Mouse (Mus musculus) heart, embryonic 12.5 days (tissue): ENCODE results near the gene Gm6351. TPM values are rescaled to one million over a fixed set of nuclear protein-coding genes. Genes with fewer than 3 reads are reported as not detected.
"Not testable (repeated sequence)": the region's sequence is repeated elsewhere in the genome, so short reads cannot be mapped to it uniquely, and the experiment has no call there.

Experiments
- ATAC-seq: fragments of 200-750 bp; cut with Nextera tagmentation; 2 replicates; pipeline ENCODE4 v1.8.0; 2017; ENCODE audit warnings: moderate TSS enrichment, moderate library complexity; ENCODE audit not compliant: insufficient number of reproducible peaks, low FRiP score
- H3K27ac ChIP-seq: fragments of 300-500 bp; sonication (generic); 2 replicates; pipeline ENCODE4 v1.5.1; 2016; ENCODE audit warnings: mild to moderate bottlenecking, moderate library complexity; ENCODE audit not compliant: poor library complexity, severe bottlenecking
- H3K27me3 ChIP-seq: fragments of 300-500 bp; sonication (generic); replicated peaks from 2 replicates; pipeline ENCODE4 v1.6.1; 2016; ENCODE audit warnings: mild to moderate bottlenecking, moderate library complexity
- H3K36me3 ChIP-seq: fragments of 300-500 bp; sonication (generic); 2 replicates; pipeline ENCODE4 v1.6.1; 2016; ENCODE audit warnings: mild to moderate bottlenecking, moderate library complexity
- H3K4me1 ChIP-seq: fragments of 300-500 bp; sonication (generic); replicated peaks from 2 replicates; pipeline ENCODE4 v1.6.1; 2016; ENCODE audit warnings: mild to moderate bottlenecking
- H3K4me2 ChIP-seq: fragments of 300-500 bp; sonication (generic); 2 replicates; pipeline ENCODE4 v1.6.1; 2016; ENCODE audit warnings: mild to moderate bottlenecking, moderate library complexity
- H3K4me3 ChIP-seq: fragments of 300-500 bp; sonication (generic); 2 replicates; pipeline ENCODE4 v1.5.1; 2016; ENCODE audit warnings: mild to moderate bottlenecking
- H3K9ac ChIP-seq: fragments of 300-500 bp; sonication (generic); 2 replicates; pipeline ENCODE4 v1.6.1; 2016; ENCODE audit warnings: mild to moderate bottlenecking, moderate library complexity
- H3K9me3 ChIP-seq: fragments of 300-500 bp; sonication (generic); replicated peaks from 2 replicates; pipeline ENCODE4 v1.6.1; 2016; ENCODE audit warnings: mild to moderate bottlenecking, moderate library complexity
- WGBS: fragments of 180-500 bp; shearing (Covaris S2); methylation state at CpG from one replicate; pipeline ENCODE4 v1.1.7; 2016; 5-methylcytosine and 5-hydroxymethylcytosine counted together
- polyA plus RNA-seq: library from polyadenylated mRNA; unstranded; fragments of >200 nt; fragmentation: Nextera tagmentation; extraction: Ambion mirVana; gene quantifications from 2 replicates; pipeline ENCODE4 v1.2.1, GENCODE M21; 2016

The Gm6351 gene
- not detected in 2 replicates for polyA plus RNA-seq

DNA sequence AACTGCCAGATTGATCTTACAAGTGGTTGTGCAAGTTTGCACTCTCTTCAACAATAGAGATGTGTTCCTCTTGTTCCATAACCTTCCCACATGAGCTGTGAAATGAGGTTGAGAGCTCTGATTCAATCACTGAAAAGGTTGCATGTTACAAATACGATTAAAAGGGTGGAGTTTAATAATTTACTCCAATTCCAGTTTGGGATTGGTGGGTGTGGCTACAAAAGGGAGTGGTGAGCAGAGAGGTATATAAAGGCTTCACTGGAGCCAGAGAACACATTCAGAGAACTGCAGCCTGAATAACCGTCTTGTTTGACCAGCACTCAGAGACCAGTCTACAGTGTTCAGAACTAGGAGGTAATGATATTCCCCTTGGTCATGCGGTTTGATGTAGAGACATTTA, at the start of gene Gm6351:
Gm6351 (plus strand) TSS at position 301 of the 400 bp plus-strand sequence.
- H3K9ac ChIP-seq, H3K4me1 ChIP-seq, H3K4me3 ChIP-seq, H3K36me3 ChIP-seq, ATAC-seq, H3K27ac ChIP-seq, H3K4me2 ChIP-seq, H3K9me3 ChIP-seq, H3K27me3 ChIP-seq: not testable (repeated sequence)
- WGBS = no CpG with 5 or more reads among the region's 3 CpGs

DNA sequence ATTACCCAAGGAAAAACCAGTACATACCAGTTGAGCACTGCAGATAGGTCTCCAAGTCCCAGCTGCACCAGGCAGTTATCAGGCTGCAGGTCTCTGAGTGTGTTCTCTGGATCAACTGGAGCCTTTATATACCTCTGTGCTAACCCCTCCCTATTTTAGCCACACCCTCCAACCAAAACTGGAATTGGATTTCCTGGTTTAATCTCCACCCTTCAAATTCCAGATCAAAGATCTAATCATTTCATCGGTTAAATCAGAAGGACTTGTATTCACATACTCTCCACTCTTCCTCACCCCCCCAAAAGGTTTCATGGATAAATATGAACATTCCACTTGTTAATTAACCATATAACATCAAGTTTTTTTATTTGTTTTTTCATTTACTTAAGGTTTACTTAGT, 5.7 kb upstream of the Gm6351 start, which contains the start of gene BC061212:
BC061212 (minus strand) TSS at position 101 of the 400 bp plus-strand sequence.
- not testable (repeated sequence) for H3K9ac ChIP-seq, H3K27ac ChIP-seq, H3K9me3 ChIP-seq, H3K36me3 ChIP-seq, H3K4me2 ChIP-seq, H3K27me3 ChIP-seq, H3K4me1 ChIP-seq, H3K4me3 ChIP-seq, ATAC-seq
- WGBS = no CpG with 5 or more reads among the region's 1 CpGs

Other genes starting within 250 kb of the Gm6351 start
- gene Gm7792, start 232.6 kb upstream of the Gm6351 start, polyA plus RNA-seq = not detected in 2 replicates
- gene Gm16429, start 147.3 kb upstream of the Gm6351 start, polyA plus RNA-seq = not detected in 2 replicates
- gene BC061212, start 5.8 kb upstream of the Gm6351 start, polyA plus RNA-seq = not detected in 2 replicates
- not detected in 2 replicates for gene Gm3106, start 141.6 kb downstream of the Gm6351 start, polyA plus RNA-seq
- not detected in 2 replicates for gene A430089I19Rik, start 230.4 kb downstream of the Gm6351 start, polyA plus RNA-seq
- not detected in 2 replicates for gene Gm6502, start 238.1 kb downstream of the Gm6351 start, polyA plus RNA-seq